Mouse (Mus musculus): Measurements from ENCODE around the gene Olfr1362. TPM values are rescaled to one million over a fixed set of nuclear protein-coding genes. Genes with fewer than 3 reads are reported as not detected.

Olfr1362 gene
- polyA plus RNA-seq (2017; shearing (Covaris generic)) = not detected

DNA sequence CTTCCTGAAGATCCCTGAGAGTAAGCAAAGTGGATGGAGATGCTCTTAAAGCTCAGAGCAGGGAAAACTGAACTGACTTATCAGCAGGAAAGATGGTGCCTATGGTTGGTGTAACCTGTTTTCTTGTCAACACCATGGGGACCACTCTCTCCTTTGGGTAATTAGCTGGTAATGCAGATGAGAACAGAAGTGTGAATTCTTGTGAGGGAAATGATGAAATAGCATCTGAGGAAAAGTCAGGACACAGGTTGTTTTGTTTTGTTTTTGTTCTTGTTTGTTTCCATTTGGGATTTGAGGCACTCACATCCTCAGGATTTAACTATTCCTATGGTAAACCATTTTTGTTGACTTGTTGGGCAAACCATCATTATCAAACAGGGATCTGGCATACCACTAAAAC lies at the start of gene Olfr1362:
Gene Olfr1362, minus strand, starts transcription at position 101 of the 400 bp plus-strand sequence.

DNA sequence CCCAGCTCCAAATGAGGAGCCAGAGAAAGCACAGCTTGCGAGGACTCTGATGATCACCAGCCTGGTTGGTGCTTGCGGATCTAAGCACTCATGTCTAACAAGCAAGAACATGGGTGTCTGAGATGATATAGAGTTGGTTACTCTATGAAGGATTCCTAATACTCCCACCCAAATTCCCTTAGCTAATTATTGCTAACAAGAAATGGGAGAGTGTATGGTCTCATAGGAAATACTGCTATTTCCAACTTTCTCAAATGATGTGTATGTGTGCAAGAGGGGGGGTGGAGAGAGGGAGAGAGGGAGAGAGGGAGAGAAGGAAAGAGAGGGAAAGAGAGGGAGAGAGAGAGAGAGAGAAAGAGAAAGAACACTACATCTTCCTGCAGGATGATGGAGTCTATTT lies 49.5 kb upstream of the Olfr1362 start, which contains the start of gene Olfr1361:
Gene Olfr1361, minus strand, starts transcription at position 101 of the 400 bp plus-strand sequence.

DNA sequence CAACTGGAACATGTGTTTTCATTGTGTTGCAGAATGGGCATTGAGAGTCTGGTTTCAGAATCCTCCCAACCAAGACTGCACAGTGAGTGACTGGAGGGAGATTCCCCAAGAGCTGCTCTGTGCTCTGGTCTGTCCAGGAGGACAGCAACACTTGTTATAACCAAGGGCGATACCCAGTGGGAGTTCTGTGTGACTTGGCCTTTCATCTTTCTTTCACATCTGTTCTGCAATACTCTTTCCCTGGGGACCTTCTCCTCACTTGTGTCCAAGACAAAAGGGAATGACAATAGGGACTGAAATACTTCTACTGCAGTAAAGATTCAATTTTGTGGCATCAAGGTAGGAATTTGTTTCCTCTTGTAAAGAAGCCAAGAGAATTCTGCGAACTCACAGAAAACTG lies 28.6 kb upstream of the Olfr1362 start, which contains the start of gene Olfr11:
Gene Olfr11, minus strand, starts transcription at position 101 of the 400 bp plus-strand sequence.

DNA sequence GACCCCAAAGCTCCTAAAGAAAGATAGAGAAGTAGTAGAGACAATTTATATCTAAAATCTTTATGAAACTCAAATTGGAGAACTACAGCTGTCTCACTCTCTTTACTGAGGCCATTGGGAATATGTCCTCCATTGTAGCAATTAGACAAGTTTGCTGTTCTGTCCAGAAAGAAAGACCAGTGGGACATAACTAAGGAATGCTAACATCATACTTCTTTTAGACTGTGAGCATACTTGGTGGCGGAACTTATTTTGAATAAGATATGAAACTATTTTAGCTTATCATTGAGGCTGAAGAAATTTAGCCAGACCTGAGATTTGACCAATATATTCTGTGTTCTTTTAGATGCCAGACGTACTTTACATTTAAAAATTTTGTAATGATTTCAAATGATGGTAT lies 32.2 kb downstream of the Olfr1362 start, which contains the start of gene Olfr1364:
Gene Olfr1364, minus strand, starts transcription at position 101 of the 400 bp plus-strand sequence.

Other genes with a start within 250 kb of the Olfr1362 start
- gene Zkscan3, start 211.3 kb downstream of the Olfr1362 start, polyA plus RNA-seq (2017; shearing (Covaris generic)) = 10 to 100 TPM; 44.2 to 52.5 TPM
- gene Pgbd1, start 173.0 kb downstream of the Olfr1362 start, polyA plus RNA-seq (2017; shearing (Covaris generic)) = under 1 TPM; 0.37 to 0.53 TPM
- gene Zscan26, start 160.3 kb downstream of the Olfr1362 start, polyA plus RNA-seq (2017; shearing (Covaris generic)) = 1 to 10 TPM; 4.8 to 5.5 TPM
- gene Nkapl, start 145.5 kb downstream of the Olfr1362 start, polyA plus RNA-seq (2017; shearing (Covaris generic)) = not detected
- gene Zkscan4, start 135.1 kb downstream of the Olfr1362 start, polyA plus RNA-seq (2017; shearing (Covaris generic)) = not detected
- gene Gm10065, start 134.6 kb downstream of the Olfr1362 start, polyA plus RNA-seq (2017; shearing (Covaris generic)) = not detected
- gene AK157302, start 118.8 kb downstream of the Olfr1362 start, polyA plus RNA-seq (2017; shearing (Covaris generic)) = under 1 TPM; 0.18 TPM
- gene Gm11273, start 112.6 kb downstream of the Olfr1362 start, polyA plus RNA-seq (2017; shearing (Covaris generic)) = 10 to 100 TPM; 17.3 to 21.5 TPM
- gene Zkscan8, start 82.9 kb downstream of the Olfr1362 start, polyA plus RNA-seq (2017; shearing (Covaris generic)) = 1 to 10 TPM; 3.9 to 5.7 TPM
- gene Olfr1366, start 71.2 kb downstream of the Olfr1362 start, polyA plus RNA-seq (2017; shearing (Covaris generic)) = not detected
- under 1 TPM; 0.08 to 0.29 TPM for gene Olfr1535, start 54.1 kb downstream of the Olfr1362 start, polyA plus RNA-seq (2017; shearing (Covaris generic))
- not detected for gene Olfr1364, start 32.3 kb downstream of the Olfr1362 start, polyA plus RNA-seq (2017; shearing (Covaris generic))
- not detected for gene Olfr11, start 28.5 kb upstream of the Olfr1362 start, polyA plus RNA-seq (2017; shearing (Covaris generic))
- gene Olfr1361, start 49.4 kb upstream of the Olfr1362 start, polyA plus RNA-seq (2017; shearing (Covaris generic)) = not detected
- under 1 TPM in 1 of 2 experiments, not detected in 1; 0.09 TPM for gene Olfr1360, start 63.4 kb upstream of the Olfr1362 start, polyA plus RNA-seq (2017; shearing (Covaris generic))
- not detected for gene Olfr1359, start 84.1 kb upstream of the Olfr1362 start, polyA plus RNA-seq (2017; shearing (Covaris generic))
- gene Hist1h2bl, start 102.1 kb upstream of the Olfr1362 start, polyA plus RNA-seq (2017; shearing (Covaris generic)) = under 1 TPM; 0.64 to 0.91 TPM
- 10 to 100 TPM in 1 of 2 experiments, 1 to 10 TPM in 1; 8.5 to 16.3 TPM for gene Hist1h2ai, start 102.4 kb upstream of the Olfr1362 start, polyA plus RNA-seq (2017; shearing (Covaris generic))
- gene Hist1h3h, start 103.6 kb upstream of the Olfr1362 start, polyA plus RNA-seq (2017; shearing (Covaris generic)) = 1 to 10 TPM; 3.5 to 6.8 TPM
- gene Hist1h2bm, start 108.0 kb upstream of the Olfr1362 start, polyA plus RNA-seq (2017; shearing (Covaris generic)) = 1 to 10 TPM; 1.4 to 2.6 TPM
- gene Hist1h4j, start 121.0 kb upstream of the Olfr1362 start, polyA plus RNA-seq (2017; shearing (Covaris generic)) = 1 to 10 TPM in 1 of 2 experiments, not detected in 1; 1.2 TPM
- 10 to 100 TPM; 14.4 to 26.1 TPM for gene Hist1h4k, start 136.5 kb upstream of the Olfr1362 start, polyA plus RNA-seq (2017; shearing (Covaris generic))
- 1 to 10 TPM; 5.2 to 7.9 TPM for gene Hist1h2ak, start 139.8 kb upstream of the Olfr1362 start, polyA plus RNA-seq (2017; shearing (Covaris generic))
- gene Hist1h2bn, start 140.1 kb upstream of the Olfr1362 start, polyA plus RNA-seq (2017; shearing (Covaris generic)) = 1 to 10 TPM in 1 of 2 experiments, not detected in 1; 3.5 TPM
- gene Hist1h1b, start 166.6 kb upstream of the Olfr1362 start, polyA plus RNA-seq (2017; shearing (Covaris generic)) = 10 to 100 TPM; 12.2 to 12.7 TPM
- 1 to 10 TPM; 1.3 to 2.5 TPM for gene Hist1h3i, start 169.3 kb upstream of the Olfr1362 start, polyA plus RNA-seq (2017; shearing (Covaris generic))
- 10 to 100 TPM in 1 of 2 experiments, 1 to 10 TPM in 1; 1.0 to 13.1 TPM for gene Hist1h2an, start 173.2 kb upstream of the Olfr1362 start, polyA plus RNA-seq (2017; shearing (Covaris generic))
- 1 to 10 TPM in 1 of 2 experiments, not detected in 1; 1.5 TPM for gene Hist1h2bp, start 173.4 kb upstream of the Olfr1362 start, polyA plus RNA-seq (2017; shearing (Covaris generic))
- 10 to 100 TPM; 10.3 to 13.9 TPM for gene Hist1h2bq, start 196.2 kb upstream of the Olfr1362 start, polyA plus RNA-seq (2017; shearing (Covaris generic))
- gene Hist1h2ao, start 196.4 kb upstream of the Olfr1362 start, polyA plus RNA-seq (2017; shearing (Covaris generic)) = not detected
- gene Hist1h4m, start 197.7 kb upstream of the Olfr1362 start, polyA plus RNA-seq (2017; shearing (Covaris generic)) = 10 to 100 TPM; 27.8 to 33.8 TPM
- gene Hist1h4n, start 218.2 kb upstream of the Olfr1362 start, polyA plus RNA-seq (2017; shearing (Covaris generic)) = 10 to 100 TPM in 1 of 2 experiments, 1 to 10 TPM in 1; 6.0 to 10.8 TPM
- 100 to 1,000 TPM; 513 to 599 TPM for gene Hist1h2ap, start 219.5 kb upstream of the Olfr1362 start, polyA plus RNA-seq (2017; shearing (Covaris generic))
- gene Hist1h2br, start 219.7 kb upstream of the Olfr1362 start, polyA plus RNA-seq (2017; shearing (Covaris generic)) = 10 to 100 TPM; 10.1 to 13.9 TPM